Mouse (Mus musculus) fibroblast of lung, adult 2 months (primary cell): Measurements from ENCODE around the gene Hist1h2ba.

Experiments
- DNase-seq: peaks from one replicate; pipeline ENCODE4 v3.0.0-alpha.2; 2011; ENCODE audit warnings: low read depth

Gene Hist1h2ba

DNA sequence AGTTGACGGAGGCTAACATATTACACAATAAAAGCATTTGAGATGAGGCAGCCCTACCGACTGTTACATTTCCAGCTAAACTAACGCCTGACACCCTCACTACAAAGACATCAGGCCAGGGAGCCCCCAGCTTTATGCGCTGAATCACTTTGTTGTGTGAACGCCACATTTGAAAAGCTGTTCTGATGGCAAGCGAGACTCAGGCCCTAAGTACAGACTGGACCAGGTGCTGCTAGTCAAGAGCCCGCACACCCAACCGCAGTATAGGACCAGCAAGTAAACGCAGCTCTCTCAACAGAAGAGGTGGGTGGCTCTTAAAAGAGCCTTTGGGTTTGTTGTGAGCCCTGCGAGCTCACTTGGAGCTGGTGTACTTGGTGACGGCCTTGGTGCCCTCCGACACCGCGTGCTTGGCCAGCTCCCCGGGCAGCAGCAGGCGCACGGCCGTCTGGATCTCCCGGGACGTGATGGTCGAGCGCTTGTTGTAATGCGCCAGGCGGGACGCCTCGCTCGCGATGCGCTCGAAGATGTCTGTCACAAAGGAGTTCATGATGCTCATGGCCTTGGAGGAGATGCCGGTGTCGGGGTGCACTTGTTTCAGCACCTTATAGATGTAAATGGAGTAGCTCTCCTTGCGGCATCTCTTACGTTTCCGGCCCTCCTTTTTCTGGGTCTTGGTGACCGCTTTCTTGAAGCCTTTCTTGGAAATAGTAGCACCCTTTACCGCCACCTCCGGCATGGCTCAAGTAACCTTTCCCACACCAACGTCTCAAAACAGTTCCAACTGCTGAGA is at the start of gene Hist1h2ba:
TSS of gene Hist1h2ba (minus strand) at position 736 of the 790 bp plus-strand sequence.
- DNase-seq = no peak

DNA sequence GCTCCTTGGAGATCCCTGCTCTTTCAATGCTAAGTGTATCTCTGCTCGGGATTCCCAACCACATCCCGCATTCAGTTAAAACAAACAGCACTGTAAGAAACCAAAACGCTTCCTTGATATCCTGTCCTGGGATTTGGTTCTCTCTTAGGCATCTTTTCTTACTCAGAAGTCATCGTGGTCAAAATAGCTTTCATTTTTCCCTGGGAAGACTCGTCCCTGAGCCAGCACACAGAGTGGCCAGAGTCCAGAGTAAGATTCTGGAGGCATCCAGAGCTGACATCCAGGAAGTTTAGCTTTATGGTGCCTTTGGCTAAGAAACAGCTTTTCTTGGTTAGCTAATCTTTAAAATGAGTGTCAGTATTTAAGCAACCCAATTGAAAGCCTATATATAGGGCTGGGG is 38.3 kb upstream of the Hist1h2ba start:
- DNase-seq = no peak

DNA sequence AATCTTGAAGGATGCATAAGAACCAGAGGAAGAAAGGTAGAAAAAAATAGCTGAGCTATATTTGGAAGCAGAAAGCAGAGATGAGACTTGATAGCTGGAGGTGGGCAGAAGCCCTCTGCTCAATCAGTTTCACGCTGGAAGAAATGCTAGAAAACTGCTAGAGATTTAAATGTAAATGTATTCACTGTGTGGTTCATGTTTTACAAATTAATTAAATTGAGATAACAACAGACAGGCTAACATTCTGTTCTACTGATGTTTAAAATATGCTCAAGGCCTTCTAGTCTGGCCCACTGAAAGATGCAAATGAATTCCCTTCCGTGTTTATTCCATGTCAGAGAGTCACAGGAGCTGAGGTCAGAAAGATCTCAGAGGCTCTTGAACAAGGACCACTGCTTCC is 37.9 kb upstream of the Hist1h2ba start:
- no peak for DNase-seq

DNA sequence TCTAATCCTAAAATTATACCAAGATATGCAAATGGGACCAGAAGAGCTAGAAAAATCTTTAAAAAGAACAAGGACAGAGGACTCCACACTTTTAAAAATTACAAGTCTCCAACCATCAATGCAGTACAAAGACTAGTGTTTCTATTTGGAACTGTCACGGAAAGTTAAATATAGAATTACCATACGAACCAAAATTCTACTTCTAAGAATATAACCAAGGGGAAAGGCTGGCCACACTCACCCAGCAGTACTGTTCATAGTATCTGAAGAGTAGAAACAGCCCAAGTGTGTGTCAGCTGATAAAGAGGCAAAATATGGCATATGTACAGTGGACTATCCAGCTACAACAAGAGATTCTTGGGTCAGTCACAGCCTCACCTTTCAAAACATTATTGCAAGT is 31.0 kb upstream of the Hist1h2ba start:
- no peak for DNase-seq

DNA sequence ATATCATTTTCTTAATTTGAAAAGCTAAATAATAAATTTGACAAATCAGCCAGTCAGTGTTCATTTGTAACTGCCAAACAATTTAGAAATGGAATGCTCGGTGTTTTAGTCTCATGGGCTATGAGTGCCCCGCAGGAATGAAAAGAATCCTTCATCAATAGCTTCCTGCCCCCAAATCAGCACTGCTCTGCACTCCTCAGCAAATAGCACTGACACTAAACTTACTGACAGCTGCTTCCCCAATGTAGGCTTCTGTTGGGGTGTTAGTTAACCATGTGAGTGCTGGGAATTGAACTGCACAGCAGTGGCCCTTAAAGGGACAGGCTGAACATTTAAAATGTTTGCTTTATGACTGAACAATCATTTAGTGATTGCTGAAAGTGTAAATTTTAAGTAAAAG is 25.8 kb upstream of the Hist1h2ba start:
- DNase-seq = no peak

DNA sequence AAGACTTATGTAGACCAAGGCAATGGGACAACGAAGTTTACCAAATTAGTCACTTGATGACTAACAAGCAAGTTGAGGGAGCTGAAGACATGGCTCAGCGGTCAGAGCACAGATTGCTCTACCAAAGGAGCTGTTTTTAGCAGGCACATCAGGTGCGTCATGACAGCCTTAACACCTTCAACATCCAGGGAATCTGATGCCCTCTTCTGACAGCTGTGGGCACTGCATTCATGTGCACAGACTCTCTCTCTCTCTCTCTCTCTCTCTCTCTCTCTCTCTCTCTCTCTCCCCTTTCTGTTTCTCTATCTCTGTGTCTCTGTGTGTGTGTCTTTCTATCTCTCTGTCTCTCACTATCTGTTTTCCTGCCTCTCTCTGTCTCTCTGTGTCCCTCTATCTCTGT is 17.0 kb upstream of the Hist1h2ba start:
- no peak for DNase-seq

DNA sequence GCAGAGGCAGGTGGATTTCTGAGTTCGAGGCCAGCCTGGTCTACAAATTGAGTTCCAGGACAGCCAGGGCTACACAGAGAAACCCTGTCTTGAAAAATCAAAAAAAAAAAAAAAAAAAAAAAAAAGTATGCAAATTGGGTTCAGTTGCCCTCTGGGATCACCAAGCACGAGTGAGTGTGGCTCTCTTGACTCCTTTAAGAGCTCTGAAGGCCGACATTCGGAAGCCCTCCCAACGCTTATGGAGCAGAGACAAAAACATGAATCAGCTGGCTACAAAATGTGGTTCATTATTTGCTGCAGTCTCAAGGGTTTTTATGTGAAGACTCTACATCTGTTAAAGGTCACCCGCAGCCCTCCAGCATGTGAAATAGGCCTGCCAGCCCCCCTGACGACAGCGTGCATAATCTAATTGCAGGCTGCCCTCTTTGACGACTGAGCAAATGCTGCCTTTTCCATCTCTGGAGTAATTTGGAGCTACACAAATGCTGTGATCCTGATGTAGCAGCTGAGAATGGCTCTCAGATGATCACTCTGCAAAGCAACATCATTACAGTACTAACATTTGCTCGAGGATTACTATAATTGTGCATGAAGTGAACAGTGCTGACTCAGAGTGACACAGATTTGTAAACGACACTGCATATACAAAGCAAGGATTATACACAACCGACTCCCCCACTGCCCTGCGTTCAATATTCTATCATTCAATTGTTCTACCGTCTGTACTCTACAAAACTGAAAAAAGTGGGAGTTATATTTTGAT is 15.7 kb upstream of the Hist1h2ba start:
- no peak for DNase-seq

DNA sequence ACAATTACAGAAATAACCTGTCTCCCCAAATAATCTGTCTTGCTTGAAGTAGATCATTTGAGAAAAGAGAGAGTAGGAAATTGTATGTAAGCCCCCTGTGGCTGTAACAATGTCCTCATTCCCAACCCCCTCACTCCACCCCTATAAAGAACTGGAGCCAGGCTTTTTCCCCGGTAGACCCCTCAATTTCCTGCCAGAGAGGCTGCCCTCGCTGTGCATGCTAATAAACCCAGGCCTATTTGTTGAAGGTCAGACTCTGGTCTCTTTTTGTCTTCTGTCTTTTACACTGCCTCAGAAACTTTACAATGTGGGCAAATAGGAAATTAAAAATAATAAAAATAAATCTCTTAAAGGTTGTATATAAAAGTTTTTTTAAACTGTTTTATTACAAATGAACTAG is 12.3 kb upstream of the Hist1h2ba start:
- no peak for DNase-seq

DNA sequence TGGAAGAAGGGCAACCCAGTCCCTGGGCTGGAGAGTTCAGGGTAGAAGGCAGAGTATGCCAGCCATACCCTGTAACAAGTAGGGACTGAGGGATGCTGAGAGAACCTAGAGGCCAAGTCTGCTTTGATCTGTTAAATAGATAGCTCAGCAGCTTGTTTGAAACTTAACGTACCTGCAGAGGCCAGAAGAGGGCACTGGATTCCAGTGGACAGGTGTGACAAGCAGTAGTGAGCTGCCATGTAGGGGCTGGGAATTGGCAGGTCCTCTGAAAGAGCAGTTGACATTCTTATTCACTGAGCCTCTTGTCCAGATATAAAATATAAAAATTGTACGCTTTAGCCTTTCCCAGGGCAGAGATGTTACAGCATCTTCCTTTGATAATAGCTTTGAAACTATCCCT is 8.9 kb upstream of the Hist1h2ba start:
- no peak for DNase-seq

DNA sequence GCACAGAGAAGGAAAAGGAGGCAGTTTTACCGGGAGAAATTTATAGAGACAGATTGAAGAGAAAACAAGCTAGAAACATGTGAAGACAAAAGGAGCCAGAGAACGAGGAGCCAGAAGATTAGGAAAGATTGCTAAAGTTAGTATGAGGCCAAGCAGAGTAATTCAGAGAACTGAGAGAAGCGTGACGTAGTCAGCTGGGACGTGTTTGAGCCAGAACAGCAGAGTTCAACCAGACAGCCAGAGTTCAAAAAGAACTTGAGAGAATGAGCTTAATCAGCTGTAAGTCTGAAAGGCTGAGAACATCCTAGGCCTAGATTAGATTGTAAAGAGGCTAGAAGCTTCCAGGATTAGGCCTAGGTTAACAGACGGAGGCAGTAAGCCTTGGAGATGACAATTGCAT is 6.3 kb upstream of the Hist1h2ba start:
- DNase-seq = no peak

DNA sequence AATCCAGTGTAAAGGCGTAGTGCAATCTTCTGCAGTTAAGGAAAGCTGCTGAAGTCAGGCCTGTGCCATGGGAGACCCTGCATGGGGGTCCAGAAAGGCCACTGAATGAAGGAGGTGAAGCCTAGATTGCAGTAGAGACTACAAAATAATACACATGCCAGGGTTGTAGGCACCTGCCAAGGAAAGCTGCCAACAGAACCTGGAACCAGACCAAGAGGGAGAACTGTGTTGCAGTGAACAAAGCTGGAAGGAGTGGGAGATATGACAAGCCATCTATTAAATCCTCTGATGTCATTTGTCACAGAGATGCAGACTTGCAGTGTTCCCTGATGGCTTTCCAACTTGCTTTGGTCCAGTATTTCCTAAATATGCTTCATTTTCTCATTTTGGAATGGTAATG is 4.7 kb upstream of the Hist1h2ba start:
- no peak for DNase-seq

DNA sequence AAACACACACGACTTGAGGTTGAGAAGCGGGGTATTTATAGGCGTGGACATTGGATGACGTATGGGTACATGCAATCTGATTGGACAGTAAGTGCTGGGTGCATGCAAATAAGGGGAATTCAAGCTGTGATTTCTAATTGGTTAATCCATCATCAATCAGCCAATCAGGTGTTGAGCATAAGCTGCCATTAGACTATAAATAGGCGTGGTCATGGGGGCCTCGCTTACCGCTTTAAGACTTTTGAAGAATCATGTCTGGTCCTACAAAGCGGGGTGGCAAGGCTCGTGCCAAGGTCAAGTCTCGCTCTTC is 210 bp upstream of the Hist1h2ba start, which contains the start of gene Hist1h2aa:
TSS of gene Hist1h2aa (plus strand) at position 252 of the 310 bp plus-strand sequence.
- DNase-seq = no peak

DNA sequence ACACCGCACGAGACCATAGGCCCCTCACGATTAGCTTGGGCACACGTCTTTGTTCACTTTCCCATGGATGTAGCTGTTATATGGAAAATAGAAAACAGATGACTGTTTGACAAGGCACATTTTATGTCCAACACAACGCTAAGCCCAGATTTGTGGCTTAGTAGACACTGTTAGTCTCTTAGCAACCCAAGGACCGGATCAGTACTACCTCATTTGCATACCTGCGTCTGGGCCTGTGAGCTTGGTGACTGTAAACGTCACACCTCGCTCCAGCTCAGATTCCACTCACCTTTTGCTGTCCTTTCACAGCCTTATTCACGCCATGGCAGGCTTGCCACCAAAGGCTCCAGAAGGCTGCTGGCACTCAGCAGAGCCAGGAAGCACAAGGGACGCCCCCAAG is 3.1 kb downstream of the Hist1h2ba start:
- DNase-seq = no peak

DNA sequence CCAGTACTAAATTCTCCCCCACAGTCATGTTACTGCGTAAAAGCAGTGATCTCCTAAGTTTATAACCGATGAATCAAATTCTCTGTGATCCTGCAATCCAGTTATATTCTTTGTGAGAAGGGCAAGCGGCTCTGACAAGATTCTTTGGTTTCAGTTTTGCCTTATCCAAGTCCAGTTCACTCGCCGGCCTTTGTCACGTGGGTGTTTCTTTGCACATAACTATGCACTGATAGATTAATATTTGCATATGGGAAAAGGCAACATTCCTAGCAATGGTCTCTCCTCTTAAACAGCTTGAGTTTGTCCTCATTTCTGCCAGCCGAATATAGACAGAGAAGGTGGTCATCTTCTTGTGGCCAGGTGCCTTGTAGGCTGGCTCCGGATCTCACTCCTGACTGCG is 3.5 kb downstream of the Hist1h2ba start:
- DNase-seq = no peak

DNA sequence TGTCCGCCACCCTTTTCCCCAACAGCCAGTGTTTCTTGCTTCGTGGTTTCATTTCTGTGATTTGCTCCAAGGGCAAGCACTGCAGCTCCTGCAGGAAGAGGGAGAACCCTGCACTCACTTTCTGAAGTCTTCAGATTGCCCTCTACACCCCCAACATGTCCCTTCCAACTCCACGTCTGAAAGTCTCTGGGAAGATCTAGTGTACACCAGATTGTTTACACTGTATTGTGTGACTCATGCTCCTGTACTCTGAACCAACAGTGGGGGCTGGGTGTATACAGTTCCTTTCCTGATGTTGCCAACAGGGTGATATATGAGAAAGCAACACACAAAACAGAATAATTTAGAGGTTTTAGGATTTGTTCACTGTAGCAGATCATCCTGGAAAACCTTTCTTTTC is 5.3 kb downstream of the Hist1h2ba start:
- DNase-seq = no peak

DNA sequence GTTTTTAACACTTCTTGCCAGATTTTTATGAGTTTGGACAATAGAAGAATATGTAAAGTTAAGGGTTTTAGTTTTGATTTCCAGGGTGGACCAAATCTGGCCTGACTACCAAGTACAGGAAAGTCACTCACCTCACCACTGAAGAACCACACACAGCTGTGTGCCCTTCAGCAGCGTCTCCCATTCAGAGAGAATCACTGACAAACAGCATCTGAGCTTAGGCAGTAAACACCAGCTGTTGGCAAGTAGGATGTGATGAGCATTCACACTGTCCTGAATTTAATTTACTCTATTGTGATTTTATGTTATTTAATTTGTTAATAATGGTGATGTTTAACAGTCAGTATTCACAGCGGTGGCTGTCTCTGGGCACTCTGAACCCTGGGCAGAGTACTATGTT is 8.2 kb downstream of the Hist1h2ba start:
- no peak for DNase-seq

DNA sequence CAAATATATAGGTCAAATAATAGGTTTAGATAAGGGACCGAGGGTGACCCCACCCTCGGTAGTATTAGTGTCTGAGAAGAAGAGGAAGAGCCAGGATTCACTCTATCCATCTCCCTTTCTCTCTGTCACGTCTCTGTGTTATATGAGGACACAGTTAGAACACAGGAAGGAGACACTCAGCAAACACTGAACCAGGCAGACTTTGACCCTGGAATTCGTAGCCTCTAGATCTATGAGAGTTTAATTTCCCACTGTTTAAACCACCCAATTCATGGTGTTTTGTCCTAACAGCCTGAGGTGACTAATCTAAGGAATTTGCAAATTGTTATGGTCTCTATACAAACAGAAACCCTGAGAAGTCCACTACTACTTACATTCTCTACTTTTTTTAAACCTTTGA is 16.3 kb downstream of the Hist1h2ba start:
- no peak for DNase-seq

DNA sequence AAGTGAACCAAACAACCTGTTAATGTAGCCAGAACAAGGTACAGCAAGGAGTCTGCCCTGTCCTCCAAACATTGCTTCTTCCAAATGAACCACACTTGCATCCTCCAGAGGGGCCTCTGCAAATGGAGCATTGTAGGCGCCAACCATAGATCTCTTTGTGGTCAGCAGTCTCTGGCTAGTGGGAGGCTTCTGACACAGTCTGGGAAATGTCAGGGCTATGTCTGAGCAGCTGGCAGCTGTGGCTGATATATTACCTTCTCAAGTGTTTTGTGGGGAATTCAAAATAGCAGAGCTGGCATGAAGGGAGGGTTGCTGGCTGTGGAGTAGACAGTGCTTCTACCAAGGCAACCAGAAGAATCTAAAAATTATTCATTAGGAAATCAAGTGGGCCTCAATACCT is 17.8 kb downstream of the Hist1h2ba start:
- DNase-seq = no peak

DNA sequence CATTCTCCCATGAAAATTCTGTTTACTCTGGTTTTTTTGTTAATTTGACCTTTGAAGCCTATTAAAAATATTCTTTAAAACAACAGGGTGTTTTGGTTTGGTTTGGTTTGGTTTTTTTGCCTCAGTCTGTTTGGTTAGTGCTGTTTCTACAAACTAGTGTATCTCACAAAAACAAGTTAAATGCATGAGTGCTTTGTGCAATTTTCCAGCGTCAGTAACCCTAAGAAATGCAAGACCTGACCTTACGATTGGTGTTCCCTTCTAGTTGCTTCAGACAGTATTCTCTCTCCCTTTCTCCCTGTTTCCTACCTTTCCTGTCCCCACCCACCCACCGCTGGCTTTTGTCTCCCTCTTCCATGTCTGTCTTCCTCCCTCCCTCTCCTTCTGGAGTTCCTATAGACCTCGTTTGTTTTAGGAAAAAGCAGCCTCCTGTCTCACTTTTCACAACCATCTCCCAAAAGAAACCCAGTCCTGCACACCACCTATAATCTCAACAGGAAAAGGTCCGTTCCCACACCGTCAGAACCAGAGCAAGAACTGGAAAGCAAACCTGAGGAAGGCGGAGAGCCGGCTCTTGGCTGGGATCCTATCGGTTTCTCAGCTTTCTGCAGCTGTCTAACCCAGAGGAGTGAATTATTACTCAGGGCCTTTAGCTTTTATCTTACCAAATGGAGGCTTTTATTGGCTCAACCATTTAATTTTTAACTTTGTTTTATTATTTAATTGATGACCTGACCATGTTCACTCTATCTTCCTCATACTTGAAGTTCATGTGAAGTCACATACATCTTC is 19.4 kb downstream of the Hist1h2ba start, which contains the start of gene Slc17a4:
TSS of gene Slc17a4 (minus strand) at position 634 of the 792 bp plus-strand sequence.
- DNase-seq = no peak

DNA sequence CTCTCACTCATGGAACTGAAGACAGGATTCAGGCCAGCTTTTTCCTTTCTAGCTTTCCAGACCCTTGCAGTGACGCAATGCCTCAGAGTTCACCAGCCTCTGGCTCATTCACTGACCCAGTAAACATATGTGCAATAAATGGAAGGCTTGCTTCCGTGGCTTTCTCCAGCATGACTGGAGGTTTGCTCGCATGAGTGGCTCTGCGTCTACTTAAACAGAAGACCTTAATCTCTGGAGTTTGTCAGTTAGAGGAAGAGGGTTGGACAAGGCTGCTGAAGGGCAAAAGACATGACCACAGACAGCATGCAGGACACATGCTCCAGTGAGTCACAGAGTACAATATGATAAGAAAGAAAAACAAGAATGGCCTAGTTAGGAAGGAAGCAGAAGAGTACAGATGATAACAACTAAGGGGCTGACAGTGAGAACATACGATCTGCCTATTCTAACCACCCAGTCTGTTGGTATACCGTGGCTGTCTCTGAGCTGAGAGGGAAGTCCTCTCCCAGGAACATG is 20.1 kb downstream of the Hist1h2ba start:
- no peak for DNase-seq

DNA sequence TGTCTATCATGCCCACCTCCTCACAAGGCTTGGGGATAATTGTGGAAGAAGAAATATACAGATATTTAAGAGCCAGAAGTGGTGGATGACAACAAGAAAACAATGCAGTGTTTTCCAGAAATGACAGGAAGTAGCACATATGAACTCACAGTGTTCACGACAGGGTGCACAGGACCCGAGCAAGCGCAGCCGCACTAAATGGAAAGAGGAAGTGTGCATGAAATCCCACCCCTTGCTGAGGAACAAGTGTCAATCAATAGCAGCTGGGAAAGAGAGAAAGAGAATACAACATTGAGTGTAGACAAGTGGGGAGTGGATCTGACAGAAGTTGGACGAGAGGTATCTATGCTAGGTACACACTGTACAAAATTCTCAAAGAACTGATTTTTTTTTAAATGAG is 22.6 kb downstream of the Hist1h2ba start:
- no peak for DNase-seq

DNA sequence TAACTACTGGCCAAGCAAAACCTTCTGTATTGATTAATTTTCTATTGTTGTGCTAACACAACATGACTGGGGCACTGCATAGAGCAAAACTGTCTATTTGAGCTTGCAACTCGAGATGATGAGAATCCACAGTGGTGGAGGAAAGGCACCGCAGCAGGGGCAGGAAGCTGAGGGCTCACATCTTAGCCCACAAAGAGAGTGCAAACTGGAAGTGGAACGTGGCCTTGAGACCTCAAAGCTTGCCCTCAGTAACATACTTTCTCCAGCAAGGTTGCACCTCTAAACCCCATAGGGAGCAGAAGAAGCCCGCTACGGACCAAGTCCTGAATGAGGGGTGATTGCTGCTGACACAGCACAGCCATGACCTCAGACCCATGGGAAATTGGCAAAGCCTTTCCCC is 23.8 kb downstream of the Hist1h2ba start:
- no peak for DNase-seq

DNA sequence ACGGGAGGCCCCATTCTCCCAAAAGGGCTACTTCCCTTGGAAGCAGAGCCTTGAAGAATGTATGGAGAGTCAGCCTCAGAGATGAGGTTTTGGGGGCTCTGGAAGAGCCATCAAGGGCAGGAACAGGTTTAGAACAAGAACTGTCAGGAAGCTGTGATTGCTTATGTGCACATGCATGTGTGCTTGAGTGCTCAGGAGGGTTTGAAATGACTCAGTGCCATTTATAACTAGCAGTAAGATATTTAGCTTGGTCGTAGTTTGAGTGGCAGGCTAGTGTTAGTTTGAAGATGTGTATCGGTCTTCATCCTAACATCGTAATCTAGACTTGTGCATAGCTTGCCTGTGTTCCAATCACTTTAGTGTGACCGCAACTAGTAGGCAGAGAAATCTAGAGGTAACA is 27.1 kb downstream of the Hist1h2ba start:
- DNase-seq = no peak
